Mouse (Mus musculus) lung, postnatal 14 days (tissue): ENCODE measurements at regions not wholly inside any gene's neighbourhood (a gene's known extent, or its start where the extent isn't known, plus 50 kb on each side); places are given as distances from the start of the nearest gene placed in this dataset.

Experiments
- DNase-seq: peaks from one replicate; pipeline ENCODE4 v3.0.0; 2021

- DNase-seq: no peak
Measured at GRCm38 (mm10) chr2:9267675-9268074, 613.4 kb upstream of the 4930412O13Rik start.

DNA sequence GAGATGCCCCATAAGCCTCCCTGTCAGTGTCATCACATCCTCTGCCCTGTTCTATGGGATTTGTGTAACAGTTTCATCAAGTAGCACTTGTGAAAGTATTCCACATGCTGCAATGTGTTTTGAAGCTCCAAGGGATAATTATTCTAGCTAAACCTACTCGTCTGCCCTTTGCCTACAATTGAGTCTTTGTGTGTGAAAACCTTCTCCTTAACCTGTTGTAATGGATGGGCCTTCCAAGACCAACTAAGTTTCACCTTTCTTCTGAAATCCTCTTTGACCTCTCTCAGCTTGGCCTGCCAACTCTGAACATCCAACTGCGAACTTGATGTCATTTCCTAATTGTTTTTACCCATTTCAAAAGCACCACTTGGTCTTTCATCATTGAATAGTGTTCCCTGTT, 597.6 kb upstream of the 4930412O13Rik start:
- DNase-seq: no peak

GRCm38 (mm10) chr2:9285800-9286199, 595.3 kb upstream of the 4930412O13Rik start:
- no peak for DNase-seq

DNA sequence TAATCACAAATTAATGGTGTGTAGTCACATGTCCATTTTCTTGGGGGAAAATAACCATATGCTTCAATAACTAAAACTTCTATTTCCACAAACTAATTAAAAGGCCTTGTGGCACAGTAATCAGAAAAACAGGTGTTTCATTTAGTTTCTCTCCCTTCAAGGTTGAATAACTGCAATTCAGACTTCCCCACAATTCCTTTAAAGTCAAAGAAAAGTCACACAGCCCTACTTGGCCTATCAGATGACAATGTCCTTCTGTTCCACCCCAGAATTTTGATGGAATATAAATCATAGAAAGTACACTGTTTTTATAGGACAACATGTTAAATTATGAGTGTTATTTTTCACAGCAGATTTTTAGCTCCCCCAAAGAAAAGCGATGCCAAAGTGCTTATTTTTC, 594.0 kb upstream of the 4930412O13Rik start:
- DNase-seq: no peak

DNA sequence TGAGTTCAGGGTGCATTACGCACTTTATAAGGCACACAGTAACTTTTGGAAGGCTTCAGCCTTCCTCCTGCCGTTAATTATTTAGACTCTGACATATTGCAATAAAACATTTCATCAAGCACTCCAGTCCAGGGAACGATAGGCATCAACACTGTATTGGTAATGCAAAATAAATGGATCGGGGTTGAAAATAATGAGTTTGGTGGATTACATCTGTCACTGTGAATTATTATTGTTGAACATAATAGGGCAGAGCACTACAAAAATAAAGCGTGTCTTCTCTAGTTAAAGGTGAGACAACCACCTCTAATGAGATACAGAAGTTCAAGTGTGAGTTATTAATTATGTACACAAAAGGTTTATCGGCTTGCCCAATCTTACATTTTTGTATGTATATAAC, 593.4 kb upstream of the 4930412O13Rik start:
- DNase-seq: no peak

- no peak for DNase-seq
Measured at GRCm38 (mm10) chr2:9331630-9332352, 549.3 kb upstream of the 4930412O13Rik start.

DNA sequence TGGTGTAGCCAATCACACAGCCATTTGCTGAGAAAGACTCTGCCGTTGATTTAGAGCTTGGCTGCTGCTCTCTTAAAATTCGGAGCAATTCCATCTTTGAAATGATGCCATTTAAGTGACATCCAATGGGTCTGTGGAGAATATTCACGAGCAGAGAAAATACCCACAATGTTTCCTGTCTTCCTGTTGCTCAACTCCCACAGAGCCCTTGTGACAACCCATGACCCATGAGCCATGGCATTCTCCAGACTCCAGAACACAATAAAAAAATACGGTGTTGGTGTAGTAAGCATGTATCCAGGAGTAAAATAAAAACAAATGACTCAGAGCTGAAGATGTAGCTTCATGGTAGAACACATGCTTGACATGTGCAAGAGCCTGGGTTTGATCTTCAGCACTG, 532.1 kb upstream of the 4930412O13Rik start:
- DNase-seq: no peak

GRCm38 (mm10) chr2:9349994-9350393, 531.1 kb upstream of the 4930412O13Rik start:
- DNase-seq: no peak

- DNase-seq: no peak
Measured at GRCm38 (mm10) chr2:9352190-9352589, 528.9 kb upstream of the 4930412O13Rik start.

DNA sequence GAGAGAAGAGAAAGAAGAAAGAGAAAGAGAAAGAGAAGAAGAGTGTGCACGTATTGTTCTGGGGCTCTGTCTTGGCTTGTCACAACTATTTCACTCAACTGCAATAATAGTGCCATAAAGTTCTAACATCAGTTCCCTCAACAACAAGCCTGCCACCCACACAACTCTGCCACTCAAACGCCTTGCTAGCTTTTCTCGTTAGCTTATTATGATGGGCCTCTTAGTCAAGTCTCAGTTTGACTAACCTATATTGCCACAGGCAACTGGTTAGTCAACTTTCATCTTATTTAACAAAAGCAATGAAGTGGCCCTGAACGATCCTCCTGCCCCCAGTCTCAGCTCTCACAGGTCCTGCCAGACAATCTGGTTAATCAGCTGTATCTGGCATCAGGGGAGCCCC, 521.0 kb upstream of the 4930412O13Rik start:
- DNase-seq: no peak

DNA sequence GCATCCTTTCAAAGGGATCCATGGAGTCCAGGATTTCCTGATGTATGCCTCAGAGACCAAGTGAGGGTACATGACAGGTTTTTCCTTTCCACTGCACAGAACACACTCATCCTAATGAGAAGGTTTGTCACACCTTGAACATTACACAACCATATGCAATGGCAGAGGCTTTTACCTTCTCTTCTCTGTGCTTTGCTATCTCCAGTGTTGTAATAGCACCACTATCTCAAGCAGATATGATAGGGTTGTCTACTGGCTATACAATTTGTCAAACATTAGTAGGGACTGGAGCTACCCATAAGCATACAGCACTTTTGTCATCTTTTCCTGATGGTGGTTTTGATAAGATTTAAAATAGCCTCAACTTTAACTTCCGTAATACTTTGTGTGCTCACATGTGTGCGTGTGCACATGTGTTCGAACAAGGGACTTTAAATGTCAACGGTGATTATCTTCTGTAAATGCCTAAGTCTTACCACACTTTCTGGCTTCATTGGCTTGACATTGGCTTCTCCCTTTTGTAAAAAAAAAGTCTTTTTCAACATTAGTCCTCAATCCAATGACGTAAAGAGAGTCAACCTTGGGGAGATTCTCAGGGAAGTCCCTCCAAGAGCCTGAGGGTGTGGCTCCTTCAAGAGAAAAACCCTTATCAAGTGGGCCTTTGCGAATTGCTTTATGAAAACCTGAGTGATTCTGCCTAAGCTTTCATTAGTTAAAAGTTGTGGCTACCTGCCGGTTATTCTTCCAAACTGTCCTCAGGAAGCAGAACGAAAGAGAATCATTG, 513.1 kb upstream of the 4930412O13Rik start:
- no peak for DNase-seq

GRCm38 (mm10) chr2:9369572-9369971, 511.5 kb upstream of the 4930412O13Rik start:
- no peak for DNase-seq

- no peak for DNase-seq
Measured at GRCm38 (mm10) chr2:9386566-9386965, 494.5 kb upstream of the 4930412O13Rik start.

- DNase-seq: no peak
Measured at GRCm38 (mm10) chr2:9388058-9388457, 493.0 kb upstream of the 4930412O13Rik start.

- DNase-seq: no peak
Measured at GRCm38 (mm10) chr2:9395379-9395999, 485.6 kb upstream of the 4930412O13Rik start.

GRCm38 (mm10) chr2:9401461-9401860, 479.6 kb upstream of the 4930412O13Rik start:
- DNase-seq: no peak

- DNase-seq: no peak
Measured at GRCm38 (mm10) chr2:9402281-9402680, 478.8 kb upstream of the 4930412O13Rik start.

- no peak for DNase-seq
Measured at GRCm38 (mm10) chr2:9409075-9409474, 472.0 kb upstream of the 4930412O13Rik start.

- DNase-seq: no peak
Measured at GRCm38 (mm10) chr2:9422686-9423085, 458.4 kb upstream of the 4930412O13Rik start.

- DNase-seq: no peak
Measured at GRCm38 (mm10) chr2:9423534-9423933, 457.5 kb upstream of the 4930412O13Rik start.

GRCm38 (mm10) chr2:9433110-9433940, 447.7 kb upstream of the 4930412O13Rik start:
- DNase-seq: no peak

DNA sequence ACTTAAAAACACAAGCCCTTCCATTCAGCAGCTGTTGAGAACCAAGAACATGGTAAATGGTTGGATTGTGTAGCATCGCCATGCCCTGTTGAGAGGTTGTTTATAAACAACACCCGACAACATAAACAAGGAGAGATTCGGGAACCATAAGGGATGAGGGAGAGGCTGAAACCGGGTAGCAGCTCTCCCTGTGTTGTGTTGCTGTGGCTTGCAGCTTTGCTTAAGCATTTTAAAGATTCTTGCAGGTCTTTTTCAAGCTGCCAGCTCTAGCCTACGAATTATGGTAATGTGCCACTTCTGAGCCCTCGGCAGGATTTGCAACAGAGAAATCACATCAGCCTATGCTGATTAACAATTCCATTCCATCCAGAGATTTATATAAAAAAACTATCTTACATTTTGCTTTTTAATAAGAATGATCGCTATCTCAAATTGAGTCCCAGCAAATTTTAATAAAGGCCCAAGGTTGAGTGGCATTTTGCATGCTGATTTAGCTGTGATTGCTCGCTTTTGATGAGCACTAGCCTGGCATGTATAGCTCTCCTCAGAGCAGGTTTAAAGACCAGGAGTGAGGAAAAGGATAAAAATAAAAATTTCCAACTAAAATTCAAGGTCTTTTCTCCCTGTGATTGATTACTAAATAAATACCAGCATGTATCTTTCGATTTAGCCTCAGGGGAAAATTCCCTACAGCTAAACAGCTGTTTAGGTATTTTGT, 445.7 kb upstream of the 4930412O13Rik start:
- no peak for DNase-seq
